24 mouse cellular contexts compared by ENCODE assay signal in the genomic region with DNA sequence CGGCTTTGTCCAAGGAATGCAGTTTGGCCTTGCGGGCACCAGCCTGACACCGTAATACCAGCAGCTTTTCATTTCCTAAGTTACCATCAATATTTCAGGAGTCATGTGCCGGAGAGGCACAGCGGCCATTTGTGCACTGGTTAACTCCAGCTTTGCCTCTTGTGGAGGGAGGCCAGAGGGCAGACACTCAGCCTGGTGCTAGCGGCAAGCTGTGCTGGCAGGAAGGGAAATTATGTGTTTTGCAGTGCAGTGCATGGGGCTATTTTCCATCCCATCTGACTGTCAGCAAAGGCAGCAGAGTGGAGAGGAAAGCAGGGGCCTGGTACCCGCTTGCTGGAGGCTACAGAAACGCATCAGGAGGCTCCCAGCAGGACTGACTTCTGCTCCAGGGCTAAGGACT. TPM values are rescaled to one million over a fixed set of nuclear protein-coding genes. Genes with fewer than 3 reads are reported as not detected.
DNase-seq lines count a peak whose midpoint lies in the region; ATAC-seq and TF ChIP-seq lines count a peak whose summit lies in the region.
"Had no signal": no experiment of that assay in that cellular context is flagged by ENCODE, and none has a peak within 500 bp of the region (broad histone marks: within the 10 kb centered on the region; RNA-seq: fewer than 3 reads in every experiment).

No protein-coding gene starts in this region.

- H3K36me3 ChIP-seq in hindbrain, embryonic 10.5 days: no peaks in the 10 kb centered on the region
- no peaks in the 10 kb centered on the region for H3K36me3 ChIP-seq in limb, embryonic 10.5 days
- H3K36me3 ChIP-seq: embryonic facial prominence, embryonic 12.5 days; heart, embryonic 15.5 days; midbrain, embryonic 12.5 days; neural tube, embryonic 12.5 days had no signal

- no peak for TF ChIP-seq CTCF in brain, embryonic 14.5 days (IDR thresholded peaks at IDR 0.05; ENCODE audit: borderline replicate concordance, extremely low read depth, insufficient read depth, insufficient read length)

- no peaks in the 10 kb centered on the region for H3K27me3 ChIP-seq in hindbrain, embryonic 10.5 days (ENCODE audit: insufficient read depth, poor library complexity, severe bottlenecking)
- 0 out of 2 replicates have a peak, but pooled peaks cover 4% of the 10 kb centered on the region for H3K27me3 ChIP-seq in limb, embryonic 10.5 days (ENCODE audit: low read depth, poor library complexity, severe bottlenecking)
- H3K27me3 ChIP-seq: embryonic facial prominence, embryonic 12.5 days; midbrain, embryonic 12.5 days; neural tube, embryonic 12.5 days had no signal

- peak; percentile 43 to 49 for DNase-seq in cerebellum, adult 18-20 months
- no peak for DNase-seq in cerebellum, adult 11 months
- DNase-seq in brain, embryonic 14.5 days (ENCODE audit: low read depth): peak; percentile 41
- DNase-seq in hindbrain, embryonic 10.5 days (ENCODE audit: low spot score): no peak
- DNase-seq in limb, embryonic 10.5 days (ENCODE audit: low spot score): no peak
- no peak for DNase-seq in kidney, postnatal 36 days
- no peak for DNase-seq in layer of hippocampus, postnatal 10 days (ENCODE audit: low spot score in 2 of 2)
- DNase-seq: adrenal gland, adult 2 months; gastrocnemius, postnatal 10 days; heart, adult 2 months; kidney, adult 9 months; kidney, postnatal 4 days; layer of hippocampus, postnatal 36 days; lung, adult 2 months; lung, postnatal 4 days; thymus, postnatal 25 days had no signal

- H3K27ac ChIP-seq in hindbrain, embryonic 10.5 days: 0 out of 2 replicates have a peak overlapping the region, but pooled peaks have one; percentile 16
- peak overlapping the region; percentile 33; the same call in 1 of the 2 replicates for H3K27ac ChIP-seq in limb, embryonic 10.5 days
- H3K27ac ChIP-seq: embryonic facial prominence, embryonic 12.5 days; heart, adult 2 months; heart, embryonic 15.5 days; midbrain, embryonic 12.5 days; neural tube, embryonic 12.5 days had no signal

- no peaks in the 10 kb centered on the region for H3K9me3 ChIP-seq in hindbrain, embryonic 10.5 days
- no peaks in the 10 kb centered on the region for H3K9me3 ChIP-seq in limb, embryonic 10.5 days (replicated peaks)
- H3K9me3 ChIP-seq: embryonic facial prominence, embryonic 12.5 days; heart, embryonic 15.5 days; midbrain, embryonic 12.5 days; neural tube, embryonic 12.5 days had no signal

- TF ChIP-seq POLR2A in brain, embryonic 14.5 days (IDR thresholded peaks at IDR 0.05; ENCODE audit: borderline replicate concordance, extremely low read depth, insufficient read depth, insufficient read length, poor library complexity, severe bottlenecking): no peak

- no peak for ATAC-seq in monocyte, adult 5-6 weeks (replicated peaks; ENCODE audit: insufficient number of reproducible peaks, low FRiP score, low TSS enrichment, poor library complexity, severe bottlenecking)

- 84% methylated on average over 8 of the region's 8 CpGs for WGBS in hindbrain, embryonic 10.5 days
- 80% methylated on average over 8 of the region's 8 CpGs for WGBS in limb, embryonic 10.5 days

- no peak overlapping the region for H3K4me3 ChIP-seq in hindbrain, embryonic 10.5 days
- H3K4me3 ChIP-seq in limb, embryonic 10.5 days: no peak overlapping the region
- H3K4me3 ChIP-seq: embryonic facial prominence, embryonic 12.5 days; heart, adult 2 months; heart, embryonic 15.5 days; midbrain, embryonic 12.5 days; neural tube, embryonic 12.5 days had no signal

- H3K4me1 ChIP-seq in hindbrain, embryonic 10.5 days (replicated peaks): peaks cover 5% of the 10 kb centered on the region; the same call in 1 of the 2 replicates
- peaks cover 11% of the 10 kb centered on the region for H3K4me1 ChIP-seq in limb, embryonic 10.5 days
- H3K4me1 ChIP-seq: embryonic facial prominence, embryonic 12.5 days; heart, embryonic 15.5 days had no signal

RNA-seq across cellular contexts. Expression of gene Abcc8, which starts 35.8 kb away (rescaled TPM):
- polyA plus RNA-seq in brain, embryonic 14.5 days (2012; rRNA removed): 12.3 and 15.0 TPM in 2 replicates
- 1.2 and 1.8 TPM in 2 replicates for polyA plus RNA-seq in hindbrain, embryonic 10.5 days (2016; fragmentation: Nextera tagmentation; extraction: Ambion mirVana)
- polyA plus RNA-seq in limb, embryonic 10.5 days (2016; fragmentation: Nextera tagmentation; extraction: Ambion mirVana): 0.40 and 0.74 TPM in 2 replicates
- total RNA-seq in monocyte, adult 5-6 weeks (2017): not detected in 3 replicates
- 10 to 100 TPM; 41.9 to 42.6 TPM for total RNA-seq in layer of hippocampus, postnatal 10 days (2021)
- total RNA-seq: CH12.LX; common myeloid progenitor, adult 5-6 weeks had no signal

RNA-seq across cellular contexts. Expression of gene Kcnj11, which starts 43.5 kb away (rescaled TPM):
- 15.0 and 22.7 TPM in 2 replicates for polyA plus RNA-seq in brain, embryonic 14.5 days (2012; rRNA removed)
- polyA plus RNA-seq in hindbrain, embryonic 10.5 days (2016; fragmentation: Nextera tagmentation; extraction: Ambion mirVana): 0.22 and 0.48 TPM in 2 replicates
- polyA plus RNA-seq in limb, embryonic 10.5 days (2016; fragmentation: Nextera tagmentation; extraction: Ambion mirVana): 0.06 and 0.13 TPM in 2 replicates
- not detected in 3 replicates for total RNA-seq in monocyte, adult 5-6 weeks (2017)
- total RNA-seq in layer of hippocampus, postnatal 10 days (2021): 10 to 100 TPM; 17.9 to 18.4 TPM
- total RNA-seq: CH12.LX; common myeloid progenitor, adult 5-6 weeks had no signal
- polyA plus RNA-seq: liver, embryonic 11.5 days had no signal

Comparison
In these comparisons a context has a peak if more than half of its experiments do, and no peak if none do; other contexts are left out.
1. DNase-seq: peak in cerebellum, adult 18-20 months (2 of 2) and brain, embryonic 14.5 days (single experiment); none in cerebellum, adult 11 months (single experiment), hindbrain, embryonic 10.5 days (single experiment), limb, embryonic 10.5 days (single experiment), kidney, postnatal 36 days (0 of 2) and layer of hippocampus, postnatal 10 days (0 of 2).
2. RNA of gene Kcnj11, which starts 43.5 kb away (polyA plus RNA-seq): 15.0 to 22.7 TPM in brain, embryonic 14.5 days; 0.22 to 0.48 TPM in hindbrain, embryonic 10.5 days and 0.06 to 0.13 TPM in limb, embryonic 10.5 days; every median in the first group is over 10 times any median in the second.